Mouse (Mus musculus) T-cell, adult 66 days (primary cell): ENCODE data around the gene Abca1. TPM values are rescaled to one million over a fixed set of nuclear protein-coding genes. Genes with fewer than 3 reads are reported as not detected.

ENCODE experiments used
- total RNA-seq, 2 experiments: library from RNA; stranded (reverse); gene quantifications; 3 replicates in 1 of 2; 4 replicates in 1 of 2; pipeline ENCODE4 v1.2.4; 2023

Abca1 gene
- 10 to 100 TPM; 13.0 to 15.0 TPM for total RNA-seq

DNA sequence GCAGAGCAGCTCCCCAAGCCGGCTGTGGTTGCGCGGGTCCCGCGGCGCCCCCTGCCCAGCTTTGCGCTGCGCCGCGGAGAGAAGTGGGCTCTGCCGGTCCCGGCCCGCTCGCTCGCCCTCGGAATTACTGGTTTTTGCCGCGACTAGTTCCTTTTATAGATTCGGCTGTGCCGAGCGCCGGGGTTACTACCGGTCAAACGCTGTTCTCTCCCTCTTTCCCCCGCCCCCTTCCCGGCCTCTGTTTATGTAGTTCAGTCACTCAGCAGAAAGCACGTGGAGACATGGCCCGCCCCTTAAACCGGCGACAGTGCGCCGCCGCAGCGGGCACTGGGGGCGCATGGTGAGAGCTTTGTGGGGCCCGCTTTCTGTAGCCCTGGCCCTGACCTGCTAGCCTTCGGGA, at the start of gene Abca1:
Abca1 (minus strand) TSS at position 129 of the 400 bp plus-strand sequence.

DNA sequence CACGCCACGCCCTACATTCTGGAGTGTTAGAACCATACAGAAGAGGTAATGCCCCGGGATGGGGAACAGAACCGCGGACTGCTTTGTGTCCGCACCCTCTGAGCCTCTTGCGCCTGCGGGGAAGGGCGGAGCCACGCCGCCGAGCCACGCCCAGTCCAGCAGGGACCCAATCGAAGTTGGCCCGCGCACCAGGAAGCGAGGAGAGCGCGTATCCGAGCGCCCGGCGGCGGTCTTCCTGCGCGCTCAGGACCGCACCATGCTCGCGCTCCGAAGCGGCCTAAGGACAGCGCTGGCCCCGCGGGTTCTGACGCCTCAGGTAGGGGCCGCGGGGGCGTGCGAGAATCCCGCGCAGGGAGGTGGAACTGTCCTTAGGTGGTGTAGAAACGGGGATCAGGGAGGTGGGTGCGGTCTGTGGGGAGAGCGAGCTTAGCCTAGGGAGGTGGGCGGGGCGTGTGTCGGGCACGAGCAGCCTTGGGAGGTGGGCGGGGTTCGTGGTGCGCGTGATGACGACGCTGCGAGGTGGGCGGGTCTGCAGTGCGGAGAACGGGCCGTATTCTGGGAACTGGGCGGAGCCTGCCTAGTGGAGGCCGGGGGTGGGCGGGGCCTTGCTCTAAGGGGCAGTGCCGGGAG, 147.8 kb downstream of the Abca1 start, which contains the start of gene Nipsnap3b:
Nipsnap3b (plus strand) TSS at position 149 of the 630 bp plus-strand sequence.

DNA sequence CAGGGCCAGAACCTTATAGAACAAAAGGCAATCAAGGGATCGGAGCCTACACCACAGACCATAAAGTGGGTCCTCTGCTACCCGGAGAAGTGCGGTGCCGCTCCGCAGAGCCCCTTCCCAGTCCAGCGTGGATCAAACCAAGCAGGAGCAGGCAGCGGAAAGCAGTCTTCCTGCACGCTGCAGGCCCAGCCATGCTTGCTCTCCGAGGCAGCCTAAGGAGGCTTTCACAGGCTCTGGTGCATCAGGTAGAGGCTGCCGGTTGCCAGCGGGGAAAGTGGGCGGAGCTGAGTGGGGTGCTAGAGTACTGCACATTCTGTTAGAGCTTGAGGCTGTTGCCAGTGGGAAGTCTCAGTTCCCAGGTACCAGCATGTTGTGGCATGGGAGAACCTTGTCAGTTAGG, 170.4 kb downstream of the Abca1 start, which contains the start of gene Nipsnap3a:
Nipsnap3a (plus strand) TSS at position 25 of the 400 bp plus-strand sequence.

Other genes starting within 250 kb of the Abca1 start
- gene Olfr272, start 240.7 kb downstream of the Abca1 start, total RNA-seq: not detected
- not detected for gene Olfr270, start 195.3 kb downstream of the Abca1 start, total RNA-seq
- not detected for gene Nipsnap3a, start 170.6 kb downstream of the Abca1 start, total RNA-seq
- gene Nipsnap3b, start 148.0 kb downstream of the Abca1 start, total RNA-seq: 10 to 100 TPM; 29.7 to 42.4 TPM